Mouse (Mus musculus) midbrain, embryonic 11.5 days (tissue): ENCODE measurements around the gene Pcsk5. TPM values are rescaled to one million over a fixed set of nuclear protein-coding genes. Genes with fewer than 3 reads are reported as not detected.
A peak's percentile ranks its signal among the peaks of the same experiment; 100 is the strongest.

ENCODE experiments used
- ATAC-seq: fragments of 200-750 bp; cut with Nextera tagmentation; 2 replicates; pipeline ENCODE4 v1.8.0; 2017; ENCODE audit warnings: moderate TSS enrichment, moderate library complexity; ENCODE audit not compliant: low FRiP score
- DNase-seq: peaks from one replicate; pipeline ENCODE4 v3.0.0; 2015; ENCODE audit warnings: low spot score; ENCODE audit errors: missing footprints
- H3K27ac ChIP-seq: fragments of 300-500 bp; sonication (generic); 2 replicates; pipeline ENCODE4 v1.5.1; 2014; ENCODE audit warnings: low read depth, low read length
- H3K27me3 ChIP-seq: fragments of 300-500 bp; sonication (generic); 2 replicates; pipeline ENCODE4 v1.6.1; 2014; ENCODE audit warnings: mild to moderate bottlenecking, low read length, moderate library complexity, mixed read lengths; ENCODE audit not compliant: control insufficient read depth, insufficient read depth
- H3K36me3 ChIP-seq: fragments of 300-500 bp; sonication (generic); 2 replicates; pipeline ENCODE4 v1.6.1; 2014; ENCODE audit warnings: mild to moderate bottlenecking, low read length, moderate library complexity, mixed read lengths; ENCODE audit not compliant: control insufficient read depth, insufficient read depth
- H3K4me1 ChIP-seq: fragments of 300-500 bp; sonication (generic); 2 replicates; pipeline ENCODE4 v1.6.1; 2014; ENCODE audit warnings: low read length; ENCODE audit not compliant: control insufficient read depth, insufficient read depth
- H3K4me2 ChIP-seq: fragments of 300-500 bp; sonication (generic); 2 replicates; pipeline ENCODE4 v1.6.1; 2014; ENCODE audit warnings: mild to moderate bottlenecking, moderate library complexity
- H3K4me3 ChIP-seq: fragments of 300-500 bp; sonication (generic); 2 replicates; pipeline ENCODE4 v1.5.1; 2014; ENCODE audit warnings: low read depth, low read length
- H3K9ac ChIP-seq: fragments of 300-500 bp; sonication (generic); 2 replicates; pipeline ENCODE4 v1.6.1; 2014; ENCODE audit warnings: low read length
- H3K9me3 ChIP-seq: fragments of 300-500 bp; sonication (generic); 2 replicates; pipeline ENCODE4 v1.6.1; 2016; ENCODE audit warnings: low read length; ENCODE audit not compliant: control insufficient read depth
- WGBS: fragments of 180-500 bp; shearing (Covaris S2); extraction: QIAGEN DNeasy Blood & Tissue Kit; methylation state at CpG from one replicate; pipeline ENCODE4 v1.1.7; 2014; 5-methylcytosine and 5-hydroxymethylcytosine counted together
- polyA plus RNA-seq: library from polyadenylated mRNA; unstranded; fragments of >200 nt; fragmentation: Nextera tagmentation; extraction: Ambion mirVana; gene quantifications from 2 replicates; pipeline ENCODE4 v1.2.1, GENCODE M21; 2014

Gene Pcsk5
- polyA plus RNA-seq, 1 experiment from 2014 or later = 6.5 TPM

DNA sequence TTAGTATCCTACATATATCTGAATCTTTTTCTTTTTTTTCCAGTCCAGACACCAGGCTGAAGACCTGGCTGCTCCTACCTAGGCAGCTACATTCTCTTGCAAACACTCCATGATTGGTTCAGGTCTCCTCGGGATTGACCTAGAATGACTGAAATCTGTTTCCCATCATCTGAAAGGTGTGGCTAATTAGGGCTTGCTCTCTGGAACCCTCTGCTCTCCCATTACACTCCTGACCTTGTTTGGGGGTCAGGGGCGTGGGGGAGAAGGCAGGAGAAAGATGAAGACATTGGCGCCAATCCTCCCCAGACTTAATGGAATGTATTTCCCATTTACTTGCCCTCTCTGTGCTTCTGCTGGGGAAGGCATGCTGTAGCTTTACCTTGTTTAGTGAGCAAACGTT, 366.2 kb downstream of the Pcsk5 start:
- Histone ChIP-seq H3K27me3 (no peaks in the 10 kb centered on the region), H3K36me3 (no peaks in the 10 kb centered on the region), H3K9me3 (no peaks in the 10 kb centered on the region), H3K9ac (no peak overlapping the region), H3K4me2 (no peak overlapping the region), H3K4me1 (no peaks in the 10 kb centered on the region), H3K4me3 (no peak overlapping the region), H3K27ac (no peak overlapping the region)
- DNase-seq = peak; percentile 78
- no peak for ATAC-seq
- WGBS = 77% methylated on average over 4 of the region's 4 CpGs

GRCm38 (mm10) chr19:17467556-17468211, 369.7 kb downstream of the Pcsk5 start:
- DNase-seq (peak; percentile 81), ATAC-seq (peak; percentile 70; the same call in 1 of the 2 replicates)
- no peak overlapping the region for H3K9ac ChIP-seq
- no peaks in the 10 kb centered on the region for H3K27me3 ChIP-seq
- H3K4me3 ChIP-seq = no peak overlapping the region
- H3K27ac ChIP-seq = no peak overlapping the region
- WGBS = 62% methylated on average over 6 of the region's 6 CpGs
- H3K9me3 ChIP-seq = no peaks in the 10 kb centered on the region
- H3K36me3 ChIP-seq = no peaks in the 10 kb centered on the region
- H3K4me1 ChIP-seq = no peaks in the 10 kb centered on the region
- H3K4me2 ChIP-seq = no peak overlapping the region

DNA sequence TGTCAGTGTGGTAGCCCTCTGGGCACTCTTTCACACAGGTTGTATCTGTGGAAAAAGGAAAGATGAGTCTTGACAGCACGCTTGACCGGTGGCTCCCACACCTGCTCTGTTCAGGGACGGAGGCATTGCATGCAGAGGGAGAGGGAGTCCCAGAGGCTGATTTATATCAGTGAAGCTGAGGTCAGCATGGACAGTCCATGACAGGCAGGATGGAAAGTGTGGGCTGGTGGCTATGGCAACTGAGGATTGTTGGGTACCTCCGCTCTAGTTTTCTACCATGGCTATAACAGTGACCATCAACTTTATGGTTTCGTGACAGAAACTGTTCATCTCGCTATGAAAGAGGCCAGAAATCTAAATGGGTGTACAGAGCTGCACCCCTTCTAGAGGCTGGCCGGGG, 385.4 kb downstream of the Pcsk5 start:
- no peak for DNase-seq
- H3K9ac ChIP-seq = no peak overlapping the region
- no peak overlapping the region for H3K27ac ChIP-seq
- no peaks in the 10 kb centered on the region for H3K36me3 ChIP-seq
- 86% methylated on average over 7 of the region's 7 CpGs for WGBS
- ATAC-seq = no peak
- H3K9me3 ChIP-seq = no peaks in the 10 kb centered on the region
- H3K4me2 ChIP-seq = no peak overlapping the region
- no peak overlapping the region for H3K4me3 ChIP-seq
- no peaks in the 10 kb centered on the region for H3K4me1 ChIP-seq
- no peaks in the 10 kb centered on the region for H3K27me3 ChIP-seq

DNA sequence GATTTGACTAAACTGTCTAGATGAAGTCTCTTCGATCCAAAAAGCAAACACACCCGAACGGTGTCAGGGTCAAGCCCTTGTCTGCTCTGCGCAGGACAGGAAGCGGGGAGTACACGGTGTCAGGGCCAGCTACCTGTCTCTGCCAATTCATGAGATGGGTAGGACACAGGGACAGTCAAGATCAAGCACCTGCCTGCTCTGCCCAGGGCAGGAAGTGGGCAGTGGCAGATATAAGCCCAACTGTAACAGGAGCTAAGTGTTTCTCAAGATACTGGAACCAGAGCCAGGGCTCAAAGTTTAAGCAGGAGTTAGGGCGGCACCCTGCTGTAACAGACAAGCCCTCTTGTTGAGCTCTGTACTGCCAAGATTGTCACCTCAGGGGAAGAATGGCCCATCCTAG, 393.9 kb downstream of the Pcsk5 start:
- H3K4me2 ChIP-seq = no peak overlapping the region
- H3K9ac ChIP-seq = no peak overlapping the region
- WGBS = 85% methylated on average over 7 of the region's 7 CpGs
- ATAC-seq (no peak), DNase-seq (no peak)
- H3K27ac ChIP-seq = no peak overlapping the region
- no peak overlapping the region for H3K4me3 ChIP-seq
- no peaks in the 10 kb centered on the region for H3K27me3 ChIP-seq
- no peaks in the 10 kb centered on the region for H3K4me1 ChIP-seq
- H3K9me3 ChIP-seq = no peaks in the 10 kb centered on the region
- H3K36me3 ChIP-seq = no peaks in the 10 kb centered on the region

- no peak for ATAC-seq
- no peaks in the 10 kb centered on the region for H3K27me3 ChIP-seq
- H3K36me3 ChIP-seq = no peaks in the 10 kb centered on the region
- H3K9me3 ChIP-seq = no peaks in the 10 kb centered on the region
- H3K4me1 ChIP-seq = no peaks in the 10 kb centered on the region
- H3K4me3 ChIP-seq = no peak overlapping the region
- no peak overlapping the region for H3K27ac ChIP-seq
- H3K9ac ChIP-seq = no peak overlapping the region
- no peak overlapping the region for H3K4me2 ChIP-seq
- WGBS = 82% methylated on average over 4 of the region's 4 CpGs
- no peak for DNase-seq
Measured at GRCm38 (mm10) chr19:17439476-17440189, 397.8 kb downstream of the Pcsk5 start.

- Histone ChIP-seq H3K4me1 (no peaks in the 10 kb centered on the region), H3K36me3 (no peaks in the 10 kb centered on the region), H3K27ac (no peak overlapping the region), H3K4me3 (no peak overlapping the region), H3K9ac (no peak overlapping the region), H3K27me3 (no peaks in the 10 kb centered on the region), H3K9me3 (no peaks in the 10 kb centered on the region), H3K4me2 (no peak overlapping the region)
- DNase-seq = no peak
- ATAC-seq = no peak
- WGBS = 88% methylated on average over 1 of the region's 1 CpGs
Measured at GRCm38 (mm10) chr19:17436651-17437050, 400.8 kb downstream of the Pcsk5 start.

GRCm38 (mm10) chr19:17428561-17428914, 408.9 kb downstream of the Pcsk5 start:
- no peaks in the 10 kb centered on the region for H3K4me1 ChIP-seq
- H3K27ac ChIP-seq = no peak overlapping the region
- ATAC-seq = no peak
- 81% methylated on average over 2 of the region's 2 CpGs for WGBS
- H3K9ac ChIP-seq = no peak overlapping the region
- no peaks in the 10 kb centered on the region for H3K36me3 ChIP-seq
- H3K4me3 ChIP-seq = no peak overlapping the region
- DNase-seq = no peak
- no peak overlapping the region for H3K4me2 ChIP-seq
- H3K27me3 ChIP-seq = no peaks in the 10 kb centered on the region
- H3K9me3 ChIP-seq = no peaks in the 10 kb centered on the region

DNA sequence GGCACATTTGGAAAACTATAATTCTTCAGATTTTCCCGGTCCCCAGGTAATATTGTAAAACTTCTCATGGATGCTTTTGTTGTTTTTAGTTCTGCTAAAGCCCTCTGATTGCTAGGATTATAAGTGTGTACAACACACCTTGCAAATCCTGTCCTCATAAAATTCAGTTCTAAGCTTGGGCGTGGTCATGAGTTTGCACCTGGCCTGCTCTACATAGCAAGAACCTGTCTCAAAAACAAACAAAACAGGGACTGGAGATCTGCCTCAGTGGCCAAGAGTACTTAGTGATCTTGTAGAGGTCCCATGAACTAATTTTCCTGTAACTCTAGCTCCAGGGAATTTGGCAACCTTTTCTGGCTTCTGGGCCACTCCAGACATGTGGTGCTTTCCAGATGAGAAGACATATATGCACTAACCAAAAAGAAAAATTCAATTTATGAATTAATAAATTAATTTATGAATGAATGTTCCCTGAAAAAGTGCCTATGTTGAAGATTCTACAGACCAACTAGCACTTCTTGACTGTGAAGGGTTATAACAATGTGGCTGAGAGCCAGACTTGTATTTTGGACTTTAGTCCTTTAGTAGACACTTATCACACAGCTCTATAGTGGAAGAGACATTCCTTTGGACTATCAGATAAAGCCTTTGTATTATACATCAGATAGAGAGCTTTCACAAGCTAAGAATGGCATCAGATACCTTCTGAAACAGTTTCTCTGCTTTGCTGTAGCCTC, 409.4 kb downstream of the Pcsk5 start:
- ATAC-seq = no peak
- H3K4me3 ChIP-seq = no peak overlapping the region
- no peaks in the 10 kb centered on the region for H3K36me3 ChIP-seq
- DNase-seq = no peak
- no peak overlapping the region for H3K4me2 ChIP-seq
- no peak overlapping the region for H3K27ac ChIP-seq
- no peaks in the 10 kb centered on the region for H3K4me1 ChIP-seq
- 91% methylated on average over 2 of the region's 2 CpGs for WGBS
- no peaks in the 10 kb centered on the region for H3K9me3 ChIP-seq
- no peak overlapping the region for H3K9ac ChIP-seq
- no peaks in the 10 kb centered on the region for H3K27me3 ChIP-seq

DNA sequence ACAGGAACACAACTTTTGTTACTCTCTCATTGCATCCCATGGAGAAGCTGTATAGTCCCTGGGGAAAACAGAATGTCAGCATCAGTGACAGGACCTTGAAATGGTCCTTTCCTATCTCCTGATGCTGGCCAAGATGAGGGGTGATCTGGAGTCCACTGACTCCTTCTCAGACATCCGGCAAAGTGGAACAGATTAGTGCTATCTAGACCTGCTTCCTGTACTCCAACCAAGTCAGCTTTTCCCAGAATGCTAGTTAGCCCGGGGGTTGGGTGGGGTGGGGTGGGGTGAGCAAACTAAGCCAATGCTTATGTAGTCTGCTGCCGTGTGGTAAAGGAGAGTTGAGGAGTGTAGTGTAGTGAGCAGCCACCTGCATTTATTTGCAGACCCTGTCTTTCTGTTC, 414.1 kb downstream of the Pcsk5 start:
- 81% methylated on average over 3 of the region's 3 CpGs for WGBS
- Histone ChIP-seq H3K4me1 (no peaks in the 10 kb centered on the region), H3K27me3 (no peaks in the 10 kb centered on the region), H3K9me3 (no peaks in the 10 kb centered on the region), H3K4me3 (no peak overlapping the region), H3K9ac (no peak overlapping the region), H3K4me2 (no peak overlapping the region), H3K36me3 (no peaks in the 10 kb centered on the region), H3K27ac (no peak overlapping the region)
- DNase-seq (no peak), ATAC-seq (no peak)
